Mouse (Mus musculus) kidney, embryonic 16.5 days (tissue): ENCODE data around the gene Phox2b. TPM values are rescaled to one million over a fixed set of nuclear protein-coding genes. Genes with fewer than 3 reads are reported as not detected.

Source experiments
- ATAC-seq: fragments of 200-750 bp; cut with Nextera tagmentation; 2 replicates; pipeline ENCODE4 v1.8.0; 2017; ENCODE audit warnings: moderate TSS enrichment; ENCODE audit not compliant: low FRiP score, low TSS enrichment
- H3K27ac ChIP-seq: fragments of 300-500 bp; sonication (generic); 2 replicates; pipeline ENCODE4 v1.5.1; 2014; ENCODE audit warnings: low read length
- H3K27me3 ChIP-seq: fragments of 300-500 bp; sonication (generic); 2 replicates; pipeline ENCODE4 v1.6.1; 2014; ENCODE audit warnings: low read length, control low read depth, mixed read lengths; ENCODE audit not compliant: insufficient read depth
- H3K36me3 ChIP-seq: fragments of 300-500 bp; sonication (generic); 2 replicates; pipeline ENCODE4 v1.6.1; 2014; ENCODE audit warnings: low read length, control low read depth, mixed read lengths; ENCODE audit not compliant: insufficient read depth
- H3K4me1 ChIP-seq: fragments of 300-500 bp; sonication (generic); 2 replicates; pipeline ENCODE4 v1.6.1; 2014; ENCODE audit warnings: low read length, control low read depth, mixed read lengths; ENCODE audit not compliant: insufficient read depth
- H3K4me2 ChIP-seq: fragments of 300-500 bp; sonication (generic); replicated peaks from 2 replicates; pipeline ENCODE4 v1.6.1; 2014; ENCODE audit warnings: low read depth, low read length
- H3K4me3 ChIP-seq: fragments of 300-500 bp; sonication (generic); 2 replicates; pipeline ENCODE4 v1.5.1; 2014; ENCODE audit warnings: mild to moderate bottlenecking, low read length
- H3K9ac ChIP-seq: fragments of 300-500 bp; sonication (generic); replicated peaks from 2 replicates; pipeline ENCODE4 v1.6.1; 2014; ENCODE audit warnings: low read length
- H3K9me3 ChIP-seq: fragments of 300-500 bp; sonication (generic); 2 replicates; pipeline ENCODE4 v1.6.1; 2016; ENCODE audit warnings: low read length, control low read depth
- WGBS: fragments of 180-500 bp; shearing (Covaris S2); extraction: QIAGEN DNeasy Blood & Tissue Kit; methylation state at CpG from one replicate; pipeline ENCODE4 v1.1.7; 2014; 5-methylcytosine and 5-hydroxymethylcytosine counted together
- polyA plus RNA-seq: library from polyadenylated mRNA; unstranded; fragments of >200 nt; fragmentation: Nextera tagmentation; extraction: Ambion mirVana; gene quantifications from 2 replicates; pipeline ENCODE4 v1.2.1, GENCODE M21; 2015

Phox2b gene
- polyA plus RNA-seq, 1 experiment from 2014 or later: 0.64 TPM

GRCm38 (mm10) chr5:67101395-67101760, 2.3 kb upstream of the Phox2b start:
- H3K4me2 ChIP-seq: no peak overlapping the region
- 0 out of 2 replicates have a peak, but pooled peaks cover under 1% of the 10 kb centered on the region for H3K4me1 ChIP-seq
- no peak overlapping the region for H3K27ac ChIP-seq
- H3K9ac ChIP-seq: no peak overlapping the region
- 6% methylated on average over 9 of the region's 9 CpGs for WGBS
- ATAC-seq: no peak
- no peak overlapping the region for H3K4me3 ChIP-seq
- H3K36me3 ChIP-seq: no peaks in the 10 kb centered on the region
- no peaks in the 10 kb centered on the region for H3K9me3 ChIP-seq
- H3K27me3 ChIP-seq: peaks cover 95% of the 10 kb centered on the region

DNA sequence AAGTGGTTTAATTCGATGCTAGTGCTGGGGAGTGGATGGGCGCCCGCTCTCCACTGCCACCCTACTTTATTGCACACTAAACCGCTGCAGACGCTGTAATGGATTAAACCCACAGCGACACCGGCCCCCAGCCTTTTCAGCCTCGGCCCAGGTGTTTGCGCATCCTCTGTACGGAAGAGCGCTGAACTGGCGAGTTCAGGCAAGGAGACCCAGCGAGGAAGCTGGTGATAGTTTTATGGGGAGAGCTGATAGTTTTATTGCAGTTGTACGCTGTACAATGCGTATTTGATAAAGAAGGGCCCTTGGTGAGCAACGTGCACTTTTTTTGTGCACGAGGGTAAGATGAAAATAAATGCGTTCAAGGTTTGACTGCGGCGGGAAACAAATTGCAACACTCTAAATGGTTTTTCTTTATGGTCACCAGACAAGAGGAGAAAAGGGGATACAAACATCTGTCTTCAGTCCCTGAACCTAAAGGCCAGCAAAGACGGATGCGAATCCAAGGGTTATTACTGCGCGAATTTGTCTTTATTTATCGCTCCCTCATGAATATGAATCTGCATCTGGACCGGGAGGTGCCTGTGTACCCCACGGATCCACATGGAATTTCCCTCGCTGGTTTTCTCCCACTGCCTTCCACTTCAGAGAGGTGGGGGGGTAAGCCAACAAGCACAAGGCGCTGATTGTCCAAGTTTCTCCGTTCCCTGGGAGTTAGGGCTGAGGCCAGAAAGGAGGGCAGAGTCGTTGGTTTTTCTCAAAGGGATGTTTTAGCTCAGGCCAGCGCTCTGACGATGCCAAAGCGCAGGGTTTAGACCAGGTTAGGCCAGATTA, 1.7 kb upstream of the Phox2b start:
- 2% methylated on average over 34 of the region's 34 CpGs for WGBS
- Histone ChIP-seq H3K27me3 (peaks cover 95% of the 10 kb centered on the region), H3K4me1 (peaks cover 7% of the 10 kb centered on the region; the same call in 1 of the 2 replicates), H3K9me3 (no peaks in the 10 kb centered on the region), H3K27ac (no peak overlapping the region), H3K4me3 (no peak overlapping the region), H3K9ac (no peak overlapping the region), H3K36me3 (no peaks in the 10 kb centered on the region), H3K4me2 (no peak overlapping the region)
- no peak for ATAC-seq

GRCm38 (mm10) chr5:67099393-67100271, 531 bp upstream of the Phox2b start:
- H3K9ac ChIP-seq: no peak overlapping the region
- no peak overlapping the region for H3K4me3 ChIP-seq
- no peak overlapping the region for H3K4me2 ChIP-seq
- peaks cover 97% of the 10 kb centered on the region for H3K27me3 ChIP-seq
- 2% methylated on average over 32 of the region's 32 CpGs for WGBS
- H3K4me1 ChIP-seq: peaks cover 7% of the 10 kb centered on the region; the same call in 1 of the 2 replicates
- no peak overlapping the region for H3K27ac ChIP-seq
- no peaks in the 10 kb centered on the region for H3K9me3 ChIP-seq
- no peak for ATAC-seq
- no peaks in the 10 kb centered on the region for H3K36me3 ChIP-seq

GRCm38 (mm10) chr5:67098051-67098732, 909 bp downstream of the Phox2b start:
- Histone ChIP-seq H3K4me1 (peaks cover 7% of the 10 kb centered on the region; the same call in 1 of the 2 replicates), H3K27me3 (peaks cover 96% of the 10 kb centered on the region), H3K9me3 (no peaks in the 10 kb centered on the region), H3K9ac (no peak overlapping the region), H3K4me3 (no peak overlapping the region), H3K36me3 (no peaks in the 10 kb centered on the region), H3K4me2 (no peak overlapping the region), H3K27ac (no peak overlapping the region)
- no peak for ATAC-seq
- WGBS: 2% methylated on average over 23 of the region's 23 CpGs

DNA sequence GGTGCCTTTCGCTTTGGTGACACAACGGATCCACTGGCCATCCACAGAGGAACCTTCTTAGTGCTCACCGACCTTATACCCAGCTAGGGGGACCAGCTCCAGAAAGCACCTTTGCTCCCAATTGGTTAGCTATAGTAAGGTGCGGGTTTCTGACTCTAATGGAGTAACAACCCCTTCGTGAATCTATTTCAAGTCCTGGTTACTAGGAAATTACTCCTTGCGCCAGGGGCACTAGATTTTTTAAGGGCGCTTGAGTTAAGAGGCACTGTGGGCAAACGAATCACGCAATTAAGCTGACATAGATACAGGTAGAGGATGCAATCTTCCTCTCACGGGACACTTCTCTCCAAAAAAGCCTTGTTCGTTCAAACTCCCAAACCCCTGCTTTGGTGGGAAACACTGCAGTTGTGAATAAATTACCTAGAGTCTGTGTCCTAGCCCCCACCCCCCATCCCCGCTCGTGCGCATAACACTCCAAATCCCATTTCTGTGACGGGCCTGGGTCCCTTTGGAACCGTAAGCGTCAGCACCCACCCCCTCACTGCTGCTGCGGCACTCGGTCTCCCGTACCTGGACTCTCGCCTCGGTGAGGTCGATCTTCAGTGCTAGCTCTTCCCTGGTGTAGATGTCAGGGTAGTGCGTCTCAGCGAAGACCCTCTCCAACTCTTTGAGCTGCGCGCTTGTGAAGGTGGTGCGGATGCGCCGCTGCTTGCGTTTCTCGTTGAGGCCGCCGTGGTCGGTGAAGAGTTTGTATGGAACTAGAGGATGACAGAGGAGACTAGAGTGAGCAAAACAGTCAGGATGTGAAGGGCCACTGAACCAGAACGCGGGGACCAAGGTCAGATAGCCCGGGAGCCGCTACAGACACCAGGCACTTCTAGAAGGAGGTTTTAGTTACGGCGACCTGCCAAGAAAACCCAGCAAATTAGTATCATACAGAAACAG, 1.7 kb downstream of the Phox2b start:
- H3K9ac ChIP-seq: no peak overlapping the region
- peaks cover 7% of the 10 kb centered on the region; the same call in 1 of the 2 replicates for H3K4me1 ChIP-seq
- no peaks in the 10 kb centered on the region for H3K9me3 ChIP-seq
- H3K4me2 ChIP-seq: no peak overlapping the region
- H3K27me3 ChIP-seq: peaks cover 93% of the 10 kb centered on the region
- ATAC-seq: no peak
- no peaks in the 10 kb centered on the region for H3K36me3 ChIP-seq
- under 1% methylated on average over 41 of the region's 41 CpGs for WGBS
- no peak overlapping the region for H3K4me3 ChIP-seq
- no peak overlapping the region for H3K27ac ChIP-seq

- Histone ChIP-seq H3K4me2 (peak overlapping the region; percentile 47), H3K4me3 (peak overlapping the region; percentile 36), H3K4me1 (peaks cover 7% of the 10 kb centered on the region; the same call in 1 of the 2 replicates), H3K9me3 (no peaks in the 10 kb centered on the region), H3K27ac (no peak overlapping the region), H3K9ac (no peak overlapping the region), H3K27me3 (peaks cover 93% of the 10 kb centered on the region), H3K36me3 (no peaks in the 10 kb centered on the region)
- WGBS: under 1% methylated on average over 28 of the region's 28 CpGs
- no peak for ATAC-seq
Observed at GRCm38 (mm10) chr5:67096378-67096771, 2.7 kb downstream of the Phox2b start.

DNA sequence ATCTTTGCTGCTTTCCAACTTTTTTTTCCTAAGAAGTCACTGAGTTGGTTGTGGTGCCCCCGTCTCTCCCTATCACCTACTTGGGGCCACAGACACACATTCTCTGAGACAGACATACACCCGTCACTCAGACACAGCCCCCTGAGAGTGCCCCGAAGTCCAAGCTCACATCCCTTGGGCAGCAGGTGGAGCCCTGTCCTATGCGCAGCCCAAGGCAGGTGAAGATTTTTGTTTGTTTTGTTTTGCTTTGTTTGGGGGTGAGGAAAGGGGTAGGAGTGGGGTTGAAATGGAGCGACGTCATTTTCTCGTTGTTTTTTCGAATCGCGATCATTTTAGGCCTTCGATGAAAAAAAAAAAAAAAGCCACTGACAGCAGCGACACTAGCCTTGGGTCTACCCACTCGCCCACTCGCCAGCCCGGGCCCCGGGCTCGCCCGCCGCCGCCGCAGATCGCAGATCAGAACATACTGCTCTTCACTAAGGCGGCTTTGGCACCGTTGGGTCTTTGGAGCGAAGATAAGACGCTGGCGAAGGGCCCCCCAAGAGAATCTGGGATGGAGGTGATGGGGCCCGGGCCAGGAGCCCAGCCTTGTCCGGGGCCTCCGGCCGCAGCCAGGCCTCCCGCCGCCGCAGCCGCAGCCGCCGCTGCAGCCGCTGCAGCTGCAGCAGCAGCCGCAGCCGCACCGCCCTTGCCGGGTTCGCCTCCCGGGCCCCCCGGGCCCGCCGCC, 3.3 kb downstream of the Phox2b start:
- Histone ChIP-seq H3K9me3 (no peaks in the 10 kb centered on the region), H3K9ac (no peak overlapping the region), H3K4me3 (peak overlapping the region; percentile 36), H3K36me3 (no peaks in the 10 kb centered on the region), H3K4me1 (peaks cover 7% of the 10 kb centered on the region; the same call in 1 of the 2 replicates), H3K27me3 (peaks cover 93% of the 10 kb centered on the region), H3K27ac (no peak overlapping the region), H3K4me2 (peak overlapping the region; percentile 47)
- 0 out of 2 replicates have a peak, but pooled peaks have one; percentile 9 for ATAC-seq
- WGBS: 1% methylated on average over 35 of the region's 47 CpGs

DNA sequence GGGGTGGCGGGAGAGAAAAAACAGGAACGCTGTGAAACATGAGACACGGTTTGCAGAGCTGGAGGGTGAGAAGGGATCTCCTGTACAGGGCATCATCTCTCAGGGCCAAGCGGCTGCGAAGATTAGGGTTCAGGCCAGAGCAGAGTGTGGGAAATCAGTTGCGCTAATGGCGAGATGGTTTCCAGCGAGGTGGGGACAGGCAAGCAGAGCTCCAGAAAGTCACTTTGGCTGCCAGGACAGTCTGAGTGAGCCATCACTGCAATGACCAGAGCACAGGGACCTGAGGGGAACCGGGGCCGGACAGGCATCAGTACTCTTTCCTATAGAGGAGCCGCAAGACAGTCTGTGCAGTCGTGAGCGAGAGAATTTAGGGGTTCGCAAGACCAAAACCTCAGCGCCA, 3.9 kb downstream of the Phox2b start:
- ATAC-seq: peak; percentile 59; the same call in 1 of the 2 replicates
- H3K4me3 ChIP-seq: no peak overlapping the region

More for the DNA sequence above, 3.9 kb downstream of the Phox2b start:
- H3K4me2 ChIP-seq: no peak overlapping the region
- H3K9ac ChIP-seq: no peak overlapping the region
- H3K27ac ChIP-seq: no peak overlapping the region
- H3K27me3 ChIP-seq: peaks cover 94% of the 10 kb centered on the region
- WGBS: 2% methylated on average over 15 of the region's 15 CpGs
- no peaks in the 10 kb centered on the region for H3K9me3 ChIP-seq
- H3K36me3 ChIP-seq: no peaks in the 10 kb centered on the region
- peaks cover 7% of the 10 kb centered on the region; the same call in 1 of the 2 replicates for H3K4me1 ChIP-seq
